Mouse (Mus musculus) embryonic facial prominence, embryonic 12.5 days (tissue): ENCODE results near the gene Grik2. TPM values are rescaled to one million over a fixed set of nuclear protein-coding genes. Genes with fewer than 3 reads are reported as not detected.

ENCODE experiments used
- ATAC-seq: fragments of 200-750 bp; cut with Nextera tagmentation; 2 replicates; pipeline ENCODE4 v1.8.0; 2017; ENCODE audit not compliant: insufficient number of reproducible peaks, insufficient read depth, low FRiP score, low TSS enrichment
- H3K27ac ChIP-seq: fragments of 300-500 bp; sonication (generic); 2 replicates; pipeline ENCODE4 v1.5.1; 2016; ENCODE audit warnings: mild to moderate bottlenecking
- H3K27me3 ChIP-seq: fragments of 300-500 bp; sonication (generic); 2 replicates; pipeline ENCODE4 v1.6.1; 2016; ENCODE audit warnings: mild to moderate bottlenecking, moderate library complexity
- H3K36me3 ChIP-seq: fragments of 300-500 bp; sonication (generic); 2 replicates; pipeline ENCODE4 v1.6.1; 2016; ENCODE audit warnings: mild to moderate bottlenecking
- H3K4me1 ChIP-seq: fragments of 300-500 bp; sonication (generic); 2 replicates; pipeline ENCODE4 v1.6.1; 2016
- H3K4me2 ChIP-seq: fragments of 300-500 bp; sonication (generic); replicated peaks from 2 replicates; pipeline ENCODE4 v1.6.1; 2016; ENCODE audit warnings: mild to moderate bottlenecking, moderate library complexity
- H3K4me3 ChIP-seq: fragments of 300-500 bp; sonication (generic); 2 replicates; pipeline ENCODE4 v1.5.1; 2016; ENCODE audit warnings: mild to moderate bottlenecking
- H3K9ac ChIP-seq: fragments of 300-500 bp; sonication (generic); 2 replicates; pipeline ENCODE4 v1.6.1; 2016; ENCODE audit warnings: mild to moderate bottlenecking, moderate library complexity
- H3K9me3 ChIP-seq: fragments of 300-500 bp; sonication (generic); 2 replicates; pipeline ENCODE4 v1.6.1; 2016; ENCODE audit warnings: mild to moderate bottlenecking, moderate library complexity
- WGBS: fragments of 180-500 bp; shearing (Covaris S2); methylation state at CpG from one replicate; pipeline ENCODE4 v1.1.7; 2016; 5-methylcytosine and 5-hydroxymethylcytosine counted together
- polyA plus RNA-seq: library from polyadenylated mRNA; unstranded; fragments of >200 nt; fragmentation: Nextera tagmentation; extraction: Ambion mirVana; gene quantifications from 2 replicates; pipeline ENCODE4 v1.2.1, GENCODE M21; 2016

Gene Grik2
- polyA plus RNA-seq, 1 experiment from 2014 or later = 2.1 TPM

DNA sequence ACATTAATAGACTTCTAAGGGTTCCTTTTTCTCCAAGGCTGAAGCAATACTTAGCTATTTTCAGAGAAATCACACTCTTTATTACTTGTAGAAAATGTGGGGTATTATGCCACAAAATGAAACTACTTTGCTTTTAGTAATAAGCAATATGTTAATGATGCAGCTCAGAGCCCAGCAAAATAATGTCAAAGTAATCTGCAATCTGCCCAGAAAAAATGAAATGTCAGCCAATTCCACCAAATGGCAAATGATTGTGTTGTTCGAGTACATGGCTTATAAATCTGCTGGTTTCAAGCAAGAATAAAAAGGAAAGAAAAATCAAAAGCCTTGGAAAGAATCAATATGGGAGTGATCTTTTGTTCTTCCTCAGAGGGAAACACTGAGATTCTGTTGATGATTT, 136.2 kb downstream of the Grik2 start:
- Histone ChIP-seq H3K4me3 (no peak overlapping the region), H3K27ac (no peak overlapping the region), H3K9ac (no peak overlapping the region), H3K36me3 (no peaks in the 10 kb centered on the region), H3K9me3 (no peaks in the 10 kb centered on the region), H3K4me2 (no peak overlapping the region), H3K4me1 (no peaks in the 10 kb centered on the region), H3K27me3 (no peaks in the 10 kb centered on the region)
- WGBS = 91% methylated on average over 1 of the region's 1 CpGs
- no peak for ATAC-seq

DNA sequence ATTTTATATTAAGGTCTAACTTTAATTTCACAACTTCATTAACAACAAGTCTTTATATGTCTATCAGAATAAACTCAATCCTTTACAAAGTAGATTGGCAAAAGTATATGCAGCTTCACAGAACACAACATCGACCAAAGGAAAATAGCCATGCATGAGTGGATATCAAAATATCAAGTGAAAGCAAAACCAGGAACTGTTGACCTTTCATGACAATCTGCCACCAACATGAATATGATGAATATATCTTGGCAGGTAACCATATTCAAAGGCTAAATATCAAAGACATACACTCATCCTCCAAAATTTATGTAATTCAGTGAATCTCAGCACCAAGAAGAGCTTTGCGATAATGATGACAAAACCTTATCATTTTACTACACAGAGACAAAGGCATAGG, 141.4 kb downstream of the Grik2 start:
- H3K9me3 ChIP-seq = no peaks in the 10 kb centered on the region
- no peaks in the 10 kb centered on the region for H3K36me3 ChIP-seq
- H3K4me2 ChIP-seq = no peak overlapping the region
- no peak for ATAC-seq
- H3K27me3 ChIP-seq = no peaks in the 10 kb centered on the region
- no peak overlapping the region for H3K27ac ChIP-seq
- no peak overlapping the region for H3K9ac ChIP-seq
- no peaks in the 10 kb centered on the region for H3K4me1 ChIP-seq
- WGBS = 91% methylated on average over 2 of the region's 2 CpGs
- H3K4me3 ChIP-seq = no peak overlapping the region

DNA sequence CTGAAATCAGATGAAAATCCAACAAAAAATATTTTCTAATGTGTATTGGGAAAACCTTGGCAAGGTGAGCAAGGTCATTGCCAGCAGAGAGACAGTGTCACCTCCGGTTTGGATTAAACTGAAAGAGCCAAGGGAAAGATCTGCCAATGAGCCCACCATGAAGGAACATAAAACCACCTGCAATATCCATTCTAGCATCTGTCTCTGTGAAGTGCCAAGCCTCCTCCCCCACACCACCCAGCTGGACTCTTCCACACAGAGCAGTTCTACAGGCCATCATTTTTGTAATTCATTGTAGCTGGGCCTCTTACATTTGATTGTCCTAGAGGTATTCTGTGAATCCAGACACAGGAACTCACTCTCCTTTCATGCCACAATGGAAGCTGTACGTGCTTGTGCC, 148.7 kb downstream of the Grik2 start:
- no peak for ATAC-seq
- WGBS = 81% methylated on average over 2 of the region's 2 CpGs

DNA sequence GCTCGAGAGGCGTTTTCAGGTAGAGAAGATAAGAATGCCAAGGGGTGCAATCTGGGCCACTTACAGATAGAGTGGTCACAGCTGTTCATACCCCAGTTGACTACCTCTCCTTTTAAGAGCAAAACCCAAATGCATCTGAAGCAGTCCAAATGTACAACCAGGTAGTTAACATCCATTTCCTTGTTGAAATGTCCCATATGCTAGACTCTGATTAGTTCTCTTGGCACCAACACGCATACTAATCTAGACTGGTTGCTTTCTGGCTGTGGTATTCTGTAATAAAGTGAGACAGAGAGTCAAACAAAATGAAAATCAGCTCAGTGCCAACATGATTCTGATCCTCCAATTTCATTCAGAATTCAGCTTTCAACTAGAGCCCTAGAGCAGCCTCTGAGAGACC, 164.6 kb downstream of the Grik2 start:
- Histone ChIP-seq H3K9me3 (no peaks in the 10 kb centered on the region), H3K27me3 (no peaks in the 10 kb centered on the region), H3K4me3 (no peak overlapping the region), H3K27ac (no peak overlapping the region), H3K4me2 (no peak overlapping the region), H3K36me3 (no peaks in the 10 kb centered on the region), H3K9ac (no peak overlapping the region), H3K4me1 (no peaks in the 10 kb centered on the region)
- ATAC-seq = no peak
- 76% methylated on average over 3 of the region's 3 CpGs for WGBS

More for the DNA sequence above, 148.7 kb downstream of the Grik2 start:
- Histone ChIP-seq H3K36me3 (no peaks in the 10 kb centered on the region), H3K27ac (no peak overlapping the region), H3K9ac (no peak overlapping the region), H3K4me3 (no peak overlapping the region), H3K27me3 (no peaks in the 10 kb centered on the region), H3K4me1 (no peaks in the 10 kb centered on the region), H3K9me3 (no peaks in the 10 kb centered on the region), H3K4me2 (no peak overlapping the region)

DNA sequence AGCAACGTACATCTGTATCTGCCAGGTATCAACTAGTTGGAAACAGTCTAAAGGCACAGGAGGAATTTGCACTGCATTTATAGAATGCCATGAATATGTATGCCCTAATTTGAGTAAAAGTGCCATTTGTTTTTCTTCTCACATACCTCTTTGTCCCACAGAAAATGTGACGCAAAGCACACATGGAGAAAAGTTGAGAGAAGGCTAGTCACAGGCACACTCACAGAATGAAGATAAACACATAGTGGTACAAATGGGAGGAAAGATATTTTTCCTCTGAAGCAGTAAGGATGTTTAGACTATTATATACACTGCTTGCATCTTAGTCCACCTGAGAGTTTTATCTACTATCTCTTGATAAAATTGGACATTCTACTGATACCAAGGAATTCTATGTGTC, 190.9 kb downstream of the Grik2 start:
- Histone ChIP-seq H3K9me3 (no peaks in the 10 kb centered on the region), H3K27me3 (no peaks in the 10 kb centered on the region), H3K4me2 (no peak overlapping the region), H3K27ac (no peak overlapping the region), H3K36me3 (no peaks in the 10 kb centered on the region), H3K9ac (no peak overlapping the region), H3K4me1 (no peaks in the 10 kb centered on the region), H3K4me3 (no peak overlapping the region)
- WGBS = 81% methylated on average over 2 of the region's 2 CpGs
- no peak for ATAC-seq

DNA sequence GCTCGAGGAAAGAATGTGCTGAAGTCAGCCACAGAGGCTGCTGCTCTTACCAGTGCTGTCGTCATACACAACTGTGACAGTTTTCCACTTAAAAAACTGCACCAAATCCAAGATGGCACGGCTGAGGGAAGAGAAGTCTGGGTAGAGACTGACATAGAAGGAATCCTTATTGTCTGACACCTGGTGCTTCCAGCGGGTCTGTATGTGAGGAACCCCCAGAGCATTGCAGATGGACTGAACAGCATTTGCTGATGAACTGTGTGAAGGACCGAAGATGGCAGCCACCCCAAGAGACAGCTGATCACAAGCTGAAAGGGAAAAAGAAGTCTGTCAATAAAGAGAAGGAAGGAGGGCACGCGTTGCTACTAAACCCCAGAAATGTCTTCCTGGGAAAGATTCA, 215.1 kb downstream of the Grik2 start:
- no peak overlapping the region for H3K27ac ChIP-seq
- no peaks in the 10 kb centered on the region for H3K36me3 ChIP-seq
- ATAC-seq = no peak
- no peaks in the 10 kb centered on the region for H3K27me3 ChIP-seq
- 83% methylated on average over 7 of the region's 7 CpGs for WGBS
- no peak overlapping the region for H3K4me3 ChIP-seq
- no peaks in the 10 kb centered on the region for H3K9me3 ChIP-seq
- H3K4me1 ChIP-seq = no peaks in the 10 kb centered on the region
- H3K4me2 ChIP-seq = no peak overlapping the region
- no peak overlapping the region for H3K9ac ChIP-seq

DNA sequence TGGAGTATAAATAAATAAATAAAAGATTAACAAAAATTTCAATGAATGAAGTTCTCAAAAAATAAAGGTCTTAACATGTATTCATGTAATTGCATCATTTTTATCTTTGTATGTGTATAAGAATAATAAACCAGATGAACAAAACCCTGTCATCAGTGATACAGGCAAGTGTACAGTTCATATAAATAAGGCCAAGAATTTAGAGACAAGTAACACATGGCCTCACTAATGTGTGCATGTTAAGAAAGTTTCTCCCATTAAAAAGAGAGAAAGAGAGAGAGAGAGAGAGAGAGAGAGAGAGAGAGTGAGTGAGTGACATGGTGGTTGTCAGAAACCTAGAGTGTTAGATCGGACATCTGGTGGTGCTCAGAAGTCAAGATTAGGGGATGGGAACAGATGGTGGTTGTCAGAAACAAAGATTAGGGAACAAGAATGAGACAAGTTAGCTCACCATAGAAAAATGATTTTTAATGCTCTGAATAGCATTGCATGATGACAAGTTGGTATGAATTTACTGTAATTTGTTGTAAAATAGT, 228.6 kb downstream of the Grik2 start:
- Histone ChIP-seq H3K4me3 (no peak overlapping the region), H3K9ac (no peak overlapping the region), H3K36me3 (no peaks in the 10 kb centered on the region), H3K4me2 (no peak overlapping the region), H3K9me3 (no peaks in the 10 kb centered on the region), H3K27ac (no peak overlapping the region), H3K27me3 (no peaks in the 10 kb centered on the region), H3K4me1 (no peaks in the 10 kb centered on the region)
- ATAC-seq = no peak
- WGBS = 71% methylated on average over 1 of the region's 1 CpGs

DNA sequence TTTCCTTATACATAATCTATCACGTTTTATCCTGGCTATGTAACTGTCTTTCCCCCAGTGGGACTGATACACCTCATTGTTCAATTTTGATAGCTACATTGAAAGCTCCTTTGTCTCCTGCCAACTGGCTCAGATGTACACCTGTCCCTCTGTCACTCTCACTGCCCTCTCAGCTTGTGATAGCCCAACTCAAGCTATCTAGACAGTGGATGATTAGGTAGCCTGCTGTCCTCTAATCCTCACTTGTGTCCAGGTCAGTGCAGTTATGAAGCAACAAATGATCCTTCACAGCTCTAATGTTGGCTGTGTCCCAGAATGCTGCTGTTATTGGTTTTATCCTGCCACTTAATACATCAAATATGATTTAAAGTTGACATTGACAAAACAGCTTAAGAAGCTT, 246.3 kb downstream of the Grik2 start:
- Histone ChIP-seq H3K4me2 (no peak overlapping the region), H3K27ac (no peak overlapping the region), H3K9me3 (no peaks in the 10 kb centered on the region)

DNA sequence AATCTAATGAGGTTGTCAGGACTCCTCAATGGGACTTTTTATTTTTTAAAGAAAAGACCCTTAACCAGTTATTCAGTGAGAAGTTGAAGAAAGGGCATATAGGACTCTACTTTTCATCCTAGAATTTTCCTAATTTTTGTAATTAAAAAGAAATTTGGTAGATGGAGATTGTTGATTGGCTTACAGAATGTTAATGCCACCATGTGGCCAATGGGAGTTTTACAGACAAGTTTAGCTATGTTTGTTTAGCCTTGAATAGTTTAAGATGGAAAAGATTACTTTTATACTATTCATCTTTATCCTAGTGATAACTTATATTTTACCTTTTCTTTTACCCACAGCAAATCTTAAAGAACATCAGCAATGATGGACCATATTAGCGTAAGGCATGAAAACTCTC, 268.8 kb downstream of the Grik2 start:
- Histone ChIP-seq H3K27me3 (no peaks in the 10 kb centered on the region), H3K4me2 (no peak overlapping the region), H3K4me1 (no peaks in the 10 kb centered on the region), H3K9ac (no peak overlapping the region), H3K4me3 (no peak overlapping the region), H3K27ac (no peak overlapping the region), H3K9me3 (no peaks in the 10 kb centered on the region), H3K36me3 (no peaks in the 10 kb centered on the region)
- ATAC-seq = no peak
- 98% methylated on average over 1 of the region's 1 CpGs for WGBS

More for the DNA sequence above, 246.3 kb downstream of the Grik2 start:
- Histone ChIP-seq H3K4me3 (no peak overlapping the region), H3K9ac (no peak overlapping the region), H3K36me3 (no peaks in the 10 kb centered on the region), H3K4me1 (no peaks in the 10 kb centered on the region), H3K27me3 (no peaks in the 10 kb centered on the region)
- no peak for ATAC-seq
- WGBS = 55% methylated on average over 1 of the region's 1 CpGs

DNA sequence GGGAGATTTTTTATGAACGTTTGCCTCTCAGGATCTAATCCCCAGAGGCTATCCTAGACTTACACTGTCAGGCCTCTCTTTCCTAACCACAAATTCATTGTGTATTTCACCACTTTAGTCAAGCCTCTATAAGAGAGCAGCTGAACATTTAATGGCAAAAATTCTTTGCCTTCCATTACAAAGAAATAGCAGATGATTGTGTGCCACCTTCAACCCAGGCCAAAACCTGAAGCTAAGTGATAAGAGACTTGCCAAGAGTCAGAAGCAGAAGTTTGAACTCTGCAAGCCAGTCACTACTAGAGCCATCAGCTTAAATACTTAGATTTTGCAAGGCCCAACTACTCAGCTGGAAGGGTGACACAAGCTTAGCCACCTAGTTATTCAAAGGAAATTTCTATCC, 287.9 kb downstream of the Grik2 start:
- no peaks in the 10 kb centered on the region for H3K27me3 ChIP-seq
- no peak overlapping the region for H3K4me3 ChIP-seq
- no peaks in the 10 kb centered on the region for H3K9me3 ChIP-seq
- ATAC-seq = no peak
- H3K27ac ChIP-seq = no peak overlapping the region
- no peaks in the 10 kb centered on the region for H3K36me3 ChIP-seq
- 59% methylated on average over 1 of the region's 1 CpGs for WGBS
- H3K4me2 ChIP-seq = no peak overlapping the region
- H3K9ac ChIP-seq = no peak overlapping the region
- H3K4me1 ChIP-seq = no peaks in the 10 kb centered on the region

DNA sequence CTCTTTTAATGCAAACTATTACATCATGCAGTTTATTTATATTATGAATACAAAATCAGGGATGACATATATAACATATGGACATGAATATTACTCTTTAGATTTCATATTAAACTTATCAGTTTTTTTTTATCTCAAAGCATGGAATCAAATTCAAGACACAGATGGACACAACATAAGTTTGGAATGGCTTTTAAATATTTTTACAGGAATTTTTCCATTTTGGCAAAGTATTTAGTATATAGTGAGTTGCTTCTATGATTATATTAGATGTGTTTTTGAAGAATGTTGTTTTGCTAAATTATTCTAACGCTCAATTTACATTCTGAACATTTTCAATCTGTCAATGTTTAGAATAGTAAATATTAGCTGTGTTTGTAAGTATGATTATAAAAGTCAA, 291.3 kb downstream of the Grik2 start:
- no peak for ATAC-seq
- H3K9me3 ChIP-seq = no peaks in the 10 kb centered on the region
- H3K27ac ChIP-seq = no peak overlapping the region
- WGBS = 91% methylated on average over 1 of the region's 1 CpGs
- no peaks in the 10 kb centered on the region for H3K4me1 ChIP-seq
- no peak overlapping the region for H3K9ac ChIP-seq
- H3K4me2 ChIP-seq = no peak overlapping the region
- no peaks in the 10 kb centered on the region for H3K27me3 ChIP-seq
- no peaks in the 10 kb centered on the region for H3K36me3 ChIP-seq
- H3K4me3 ChIP-seq = no peak overlapping the region

DNA sequence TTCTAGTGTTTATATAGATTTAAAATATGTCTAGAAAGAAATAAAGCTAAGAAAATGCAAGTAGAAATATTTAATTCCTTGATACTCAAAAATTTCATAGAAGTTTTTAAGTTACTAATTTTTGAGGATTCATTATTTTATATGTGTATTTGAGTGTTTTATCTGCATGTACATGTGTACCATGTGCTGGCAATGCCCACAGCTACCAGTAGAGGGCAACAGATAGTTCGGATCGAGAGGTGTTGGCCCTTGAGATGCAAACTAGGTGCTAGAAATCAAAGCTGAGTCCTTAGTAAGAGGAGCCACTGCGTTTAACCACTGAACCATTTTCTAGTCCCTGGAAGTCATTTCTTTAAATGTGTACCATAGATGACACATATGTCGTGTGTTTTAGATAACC, 307.1 kb downstream of the Grik2 start:
- no peaks in the 10 kb centered on the region for H3K4me1 ChIP-seq
- H3K36me3 ChIP-seq = no peaks in the 10 kb centered on the region
- H3K27ac ChIP-seq = no peak overlapping the region
- no peak overlapping the region for H3K4me2 ChIP-seq
- no peak for ATAC-seq
- H3K9me3 ChIP-seq = no peaks in the 10 kb centered on the region
- no peaks in the 10 kb centered on the region for H3K27me3 ChIP-seq
- H3K4me3 ChIP-seq = no peak overlapping the region
- WGBS = 77% methylated on average over 4 of the region's 4 CpGs
- H3K9ac ChIP-seq = no peak overlapping the region
